Mouse (Mus musculus) adrenal gland, postnatal 10 days (tissue): ENCODE measurements around the gene Popdc2. TPM values are rescaled to one million over a fixed set of nuclear protein-coding genes. Genes with fewer than 3 reads are reported as not detected.

Experiments
- DNase-seq: peaks from one replicate; pipeline ENCODE4 v3.0.0; 2021; ENCODE audit warnings: mixed read lengths
- total RNA-seq, 2 experiments: library from RNA; stranded (reverse); gene quantifications; 2 replicates each; pipeline ENCODE4 v1.2.3; 2021

Gene Popdc2
- total RNA-seq, 2 experiments from 2014 or later: 4.6 to 8.5 TPM

DNA sequence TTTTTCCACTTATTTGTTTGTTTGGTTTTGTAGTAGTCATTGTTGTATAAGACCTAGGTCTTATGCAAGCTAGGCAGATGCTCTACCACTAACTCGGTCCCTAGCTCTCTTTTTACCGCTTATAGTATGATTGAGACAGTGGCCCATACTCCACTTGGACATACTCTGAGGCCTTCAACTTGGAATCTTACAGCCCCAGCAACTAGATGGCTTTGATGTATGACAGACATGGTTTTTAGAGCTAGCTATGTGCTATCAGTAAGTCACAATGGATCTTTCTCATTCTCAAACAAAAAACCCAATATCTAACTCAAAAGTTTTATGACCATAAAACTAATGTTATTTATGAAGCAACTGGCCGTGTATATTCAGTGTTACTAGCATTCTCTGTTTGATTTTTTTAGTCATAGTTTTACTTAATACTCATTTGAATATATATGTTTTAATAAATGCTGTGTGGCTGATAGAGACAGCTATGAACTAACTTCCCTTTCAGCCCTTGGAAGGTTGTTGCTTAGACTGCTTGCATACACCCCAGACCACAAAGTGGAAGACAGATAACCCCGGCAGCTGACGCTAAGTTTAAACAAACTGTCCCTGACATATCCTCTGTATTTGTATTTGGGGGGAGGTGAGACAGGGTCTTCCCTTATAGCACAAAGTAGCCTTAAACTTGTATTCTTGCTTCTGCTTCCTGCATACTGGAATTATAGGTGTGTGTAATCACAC lies 7.7 kb upstream of the Popdc2 start:
- DNase-seq: no peak

DNA sequence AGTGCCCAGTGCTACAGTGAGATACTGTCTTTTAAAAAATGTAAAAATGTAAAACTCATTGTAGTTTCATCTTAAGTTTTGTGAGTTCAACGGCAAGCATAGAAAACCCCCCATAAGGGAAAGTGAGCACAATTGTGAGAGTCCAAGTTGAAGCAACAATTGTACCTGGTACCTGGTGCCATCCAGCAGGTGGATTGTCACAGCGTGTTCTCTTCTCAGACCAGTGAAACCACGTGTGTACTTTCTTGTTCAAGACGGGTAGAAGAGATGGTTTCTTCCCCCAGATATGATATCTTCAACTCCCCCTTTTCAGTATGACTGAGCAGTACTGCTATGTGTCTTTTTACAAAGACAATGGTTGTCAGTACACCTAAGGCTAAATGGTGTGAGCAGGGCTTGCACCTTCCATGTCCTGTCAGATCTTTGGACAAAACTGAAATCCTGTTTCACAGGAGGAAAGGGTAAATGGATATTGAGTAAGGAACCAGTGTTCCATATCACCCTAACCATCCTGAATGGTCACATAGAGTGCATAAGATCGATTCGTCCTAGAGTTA lies 3.7 kb upstream of the Popdc2 start:
- no peak for DNase-seq

GRCm38 (mm10) chr16:38359241-38359640 lies 2.8 kb upstream of the Popdc2 start:
- no peak for DNase-seq

DNA sequence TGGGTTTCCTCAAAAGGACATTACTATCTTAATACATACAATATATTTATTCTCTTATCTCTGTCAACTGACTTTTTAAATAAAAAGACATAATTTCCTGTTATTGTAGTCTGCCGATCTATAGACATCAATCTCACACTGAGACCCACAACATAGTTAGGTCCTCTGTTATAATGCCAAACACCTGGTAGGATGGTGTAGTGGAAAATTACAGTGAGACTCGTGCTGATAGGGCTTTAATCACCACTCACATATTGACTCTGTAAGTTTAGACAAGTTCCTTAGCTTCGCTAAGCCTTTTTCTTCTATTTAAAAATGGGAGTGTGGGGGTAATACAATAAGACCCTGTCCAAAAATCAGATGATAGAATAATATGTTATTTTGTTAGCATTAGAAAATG lies 2.2 kb upstream of the Popdc2 start:
- DNase-seq: no peak

DNA sequence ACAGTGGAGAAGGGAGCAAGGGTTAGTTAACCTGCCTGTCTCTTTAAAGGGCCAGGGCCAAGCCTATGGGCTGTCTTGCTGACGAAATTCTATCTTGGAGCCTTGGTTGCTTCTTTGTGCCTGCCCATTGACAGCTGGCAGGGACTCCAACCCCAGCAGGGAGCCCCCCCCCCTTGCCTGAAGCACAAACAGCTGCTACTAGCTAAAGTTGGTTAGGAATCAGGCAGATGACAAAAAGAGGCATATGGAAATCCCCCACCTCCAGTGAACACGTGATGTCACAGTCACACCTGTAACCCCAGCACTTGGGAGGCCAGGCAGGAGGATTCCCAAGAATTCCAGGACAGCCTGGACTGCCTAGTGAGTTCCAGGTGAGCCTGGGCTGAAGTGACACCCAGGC lies 1.7 kb upstream of the Popdc2 start:
- no peak for DNase-seq

DNA sequence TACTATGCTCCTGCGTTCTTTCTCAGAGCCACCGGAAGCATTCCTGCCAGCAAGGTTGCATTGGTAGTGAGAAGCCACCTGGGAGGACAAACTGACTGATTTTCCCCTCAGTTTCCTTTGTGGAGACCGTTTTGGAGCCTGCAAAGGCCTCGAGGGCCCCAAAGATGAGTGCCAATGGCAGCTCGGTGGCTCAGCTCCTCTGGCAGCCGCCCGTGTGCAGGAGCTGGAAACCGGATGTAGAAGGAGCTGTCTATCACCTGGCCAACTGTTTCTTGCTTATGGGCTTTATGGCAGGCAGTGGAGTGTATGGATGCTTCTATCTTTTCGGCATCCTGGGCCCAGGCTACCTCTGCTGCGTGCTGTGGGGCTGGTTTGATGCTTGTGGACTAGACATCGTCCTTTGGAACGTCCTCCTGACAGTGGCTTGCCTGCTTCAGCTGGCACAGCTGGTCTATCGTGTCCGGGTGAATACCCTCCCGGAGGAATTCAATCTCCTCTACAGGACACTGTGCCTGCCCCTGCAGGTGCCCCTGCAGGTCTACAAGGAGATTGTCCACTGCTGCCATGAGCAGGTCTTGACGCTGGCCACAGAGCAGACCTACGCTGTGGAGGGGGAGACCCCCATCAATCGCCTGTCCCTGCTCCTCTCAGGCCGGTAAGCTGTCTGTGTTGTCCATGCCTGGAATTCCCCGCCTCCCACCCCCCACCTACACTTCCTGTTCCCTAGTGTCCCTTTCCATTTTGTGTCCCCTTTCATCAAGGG lies 665 bp downstream of the Popdc2 start:
- DNase-seq: no peak

DNA sequence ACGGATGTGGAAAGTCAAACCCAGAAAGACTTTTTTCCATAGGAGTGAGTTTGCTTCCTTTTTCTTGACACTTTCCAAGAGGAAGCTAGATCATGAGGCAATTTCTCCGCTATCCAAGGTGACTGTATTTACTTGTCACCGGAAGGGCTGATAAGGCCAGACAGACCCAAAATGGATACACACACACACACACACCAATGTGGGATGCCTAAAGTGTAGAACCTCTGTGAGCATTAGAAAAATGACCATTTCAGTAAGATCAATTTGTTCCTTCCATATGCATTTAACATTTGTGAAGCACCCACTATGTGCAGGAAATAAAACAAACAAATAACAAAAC lies 1.2 kb downstream of the Popdc2 start:
- no peak for DNase-seq

- DNase-seq: no peak
Observed at GRCm38 (mm10) chr16:38363657-38364056, 1.6 kb downstream of the Popdc2 start.

DNA sequence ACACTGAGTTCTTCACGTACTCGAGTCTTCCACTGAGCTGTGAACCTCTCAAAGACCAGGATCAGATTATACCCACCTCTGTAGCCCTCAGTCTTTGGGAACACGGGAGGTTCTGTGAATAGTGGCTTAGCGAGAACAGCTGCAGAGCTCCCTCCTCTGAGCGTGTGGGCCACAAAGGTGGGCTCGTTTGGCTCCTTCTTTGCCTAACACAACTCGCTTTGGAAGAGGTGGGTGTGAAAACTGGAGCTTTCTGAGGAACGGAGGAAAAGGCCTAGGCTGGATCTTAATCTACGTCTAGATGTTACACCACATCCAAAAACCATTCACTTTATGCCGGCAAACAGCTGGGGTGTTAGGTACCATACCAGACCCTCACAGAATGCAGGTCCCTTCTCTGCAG lies 3.4 kb downstream of the Popdc2 start:
- DNase-seq: no peak

DNA sequence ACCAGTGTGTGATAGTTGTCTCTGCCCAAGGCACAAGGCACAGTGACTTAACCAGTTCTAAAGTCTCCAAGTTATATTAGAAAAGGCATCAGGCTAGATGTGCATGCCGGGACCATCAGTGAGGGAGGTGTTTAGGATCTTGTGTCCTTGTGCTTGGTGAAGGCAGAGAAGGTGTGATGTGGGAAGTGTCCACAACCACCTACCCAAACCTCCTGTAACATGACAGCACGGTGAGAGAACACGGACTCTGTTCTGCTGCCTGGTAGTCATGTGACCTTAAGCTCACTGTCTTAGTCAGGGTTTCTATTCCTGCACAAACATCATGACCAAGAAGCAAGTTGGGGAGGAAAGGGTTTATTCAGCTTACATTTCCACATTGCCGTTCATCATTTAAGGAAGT lies 4.2 kb downstream of the Popdc2 start:
- DNase-seq: no peak

DNA sequence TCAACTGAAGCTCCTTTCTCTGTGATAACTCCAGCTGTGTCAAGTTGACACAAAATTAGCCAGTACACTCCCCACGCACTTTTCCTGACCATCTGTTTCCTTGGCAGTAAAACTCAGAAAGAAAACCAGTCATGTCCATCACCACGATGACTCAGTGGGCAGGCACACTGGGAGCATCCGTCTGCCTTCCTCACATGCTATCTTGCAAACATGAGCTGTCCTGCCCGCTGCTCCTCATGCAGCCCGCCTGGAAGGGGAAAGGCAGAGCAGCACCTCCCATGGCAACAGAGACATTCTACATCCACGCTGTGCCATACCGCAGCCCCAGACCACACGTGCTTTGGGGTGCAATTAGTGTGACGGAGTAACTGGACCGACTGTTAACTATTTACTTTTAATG lies 6.3 kb downstream of the Popdc2 start:
- DNase-seq: no peak

- no peak for DNase-seq
Observed at GRCm38 (mm10) chr16:38369000-38369399, 7.0 kb downstream of the Popdc2 start.

- no peak for DNase-seq
Observed at GRCm38 (mm10) chr16:38369431-38369830, 7.4 kb downstream of the Popdc2 start.

DNA sequence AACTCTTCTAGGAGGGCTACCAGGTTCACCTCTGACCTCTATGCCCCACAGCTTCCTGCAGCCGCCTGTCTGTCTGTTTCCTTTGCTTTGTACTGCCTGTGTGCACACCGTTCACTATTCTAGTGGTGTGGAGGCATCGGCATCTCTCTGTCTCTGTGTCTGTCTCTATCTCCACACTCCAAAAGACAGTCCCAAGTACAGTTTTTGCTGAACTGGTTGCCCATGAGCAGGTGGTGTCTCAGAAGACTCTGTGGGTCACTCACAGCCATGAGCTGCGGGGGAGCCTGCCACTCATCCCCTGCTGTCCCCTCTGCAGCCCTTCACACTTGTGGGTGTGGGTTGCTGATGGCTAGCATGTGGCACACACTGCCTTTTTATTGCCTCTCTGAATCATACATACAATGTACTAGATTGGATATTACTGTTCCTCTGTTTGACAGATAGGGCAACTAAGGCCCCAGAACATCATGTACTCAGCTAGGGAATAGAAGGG lies 8.0 kb downstream of the Popdc2 start:
- no peak for DNase-seq

GRCm38 (mm10) chr16:38370633-38371374 lies 8.8 kb downstream of the Popdc2 start:
- DNase-seq: peak; percentile 70

DNA sequence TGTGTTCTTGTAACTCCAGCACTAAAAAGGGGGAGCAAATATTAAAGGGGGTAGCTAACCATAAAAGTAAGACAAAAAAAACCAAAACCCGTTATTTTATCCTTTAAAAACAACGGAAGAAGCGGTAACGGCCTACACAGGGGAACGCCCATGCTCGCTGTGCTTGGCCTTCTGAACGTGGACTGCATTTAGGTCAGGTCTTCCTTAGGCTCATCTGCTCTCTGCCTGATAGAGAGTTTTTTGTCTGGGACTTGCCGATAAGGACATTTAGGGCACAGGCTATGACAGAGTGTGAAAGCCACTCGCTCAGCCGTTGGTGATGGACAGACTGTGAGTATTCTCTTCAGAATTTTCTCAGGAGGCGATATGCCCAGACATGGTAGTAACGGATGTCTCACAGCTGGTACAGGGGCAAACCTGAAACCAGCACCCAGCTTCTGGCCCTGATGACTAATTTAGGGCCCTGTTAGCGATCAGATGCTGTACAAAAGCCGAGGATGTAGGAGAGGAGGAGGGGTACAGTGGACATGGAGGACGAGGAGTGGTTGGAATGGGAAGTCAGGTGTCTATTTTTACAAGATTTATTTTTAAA lies 9.8 kb downstream of the Popdc2 start:
- no peak for DNase-seq

DNA sequence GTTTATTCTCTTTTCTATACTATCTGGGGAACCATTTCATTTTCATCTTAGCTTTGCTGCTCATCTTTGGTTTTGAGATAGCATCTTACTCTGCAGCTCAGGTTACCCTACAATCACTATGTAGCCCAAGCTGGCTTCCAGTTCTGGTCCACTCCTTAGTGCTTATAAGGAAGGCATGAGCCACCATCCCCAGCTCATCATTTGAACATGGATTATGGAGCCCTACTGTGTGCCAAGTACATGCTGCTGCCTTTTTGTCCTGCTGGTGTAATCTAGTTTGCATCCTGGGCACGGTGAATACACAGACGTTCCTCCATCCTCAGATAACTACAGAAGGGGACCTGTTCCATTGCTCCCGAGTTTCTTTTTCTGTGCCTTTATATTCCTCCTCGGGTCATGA lies 10.9 kb downstream of the Popdc2 start:
- no peak for DNase-seq

DNA sequence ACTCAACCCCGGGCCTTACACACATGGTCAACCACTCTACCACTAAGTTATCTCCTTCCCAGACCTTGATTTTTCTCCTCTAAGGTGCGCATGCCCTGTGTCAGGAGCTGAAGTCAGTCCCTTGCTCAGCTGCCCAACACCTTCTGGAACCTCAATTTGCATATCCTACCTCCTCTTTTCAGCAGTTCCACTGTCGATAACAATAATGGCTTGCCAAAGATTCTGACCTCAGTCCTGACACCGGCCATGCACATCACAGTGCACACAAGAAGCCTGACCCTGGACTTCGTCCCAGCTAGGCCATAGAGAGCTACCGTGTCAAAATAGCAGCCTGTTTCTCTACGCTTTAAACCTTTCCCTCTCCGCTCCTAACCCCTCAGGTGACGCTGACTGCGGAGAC lies 11.4 kb downstream of the Popdc2 start:
- no peak for DNase-seq

DNA sequence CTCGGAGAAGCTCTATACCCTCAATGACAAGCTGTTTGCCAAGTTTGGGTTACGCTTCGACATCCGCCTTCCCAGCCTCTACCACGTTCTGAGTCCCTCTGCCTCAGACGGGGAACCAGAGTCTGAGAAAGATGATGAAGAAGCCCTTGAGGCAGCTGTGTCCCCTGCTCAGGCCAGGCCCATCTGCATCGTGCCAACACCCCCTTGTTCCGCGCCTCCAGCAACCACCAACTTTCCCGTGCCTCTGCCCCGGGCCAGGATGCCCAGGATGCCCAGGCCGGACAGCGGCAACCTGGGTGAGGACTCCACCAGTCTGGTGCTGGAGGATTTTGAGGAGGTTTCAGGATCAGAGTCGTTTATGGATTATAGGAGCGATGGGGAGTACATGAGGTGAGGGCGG lies 11.9 kb downstream of the Popdc2 start:
- DNase-seq: no peak

GRCm38 (mm10) chr16:38374379-38375140 lies 12.6 kb downstream of the Popdc2 start:
- DNase-seq: no peak

GRCm38 (mm10) chr16:38375182-38375581 lies 13.2 kb downstream of the Popdc2 start:
- DNase-seq: no peak
